Mouse (Mus musculus) midbrain, embryonic 14.5 days (tissue): ENCODE measurements at regions not wholly inside any gene's neighbourhood (a gene's known extent, or its start where the extent isn't known, plus 50 kb on each side); places are given as distances from the start of the nearest gene placed in this dataset.

Experiments
- ATAC-seq: fragments of 200-750 bp; cut with Nextera tagmentation; 2 replicates; pipeline ENCODE4 v1.8.0; 2017; ENCODE audit warnings: moderate number of reproducible peaks, moderate library complexity; ENCODE audit not compliant: low FRiP score, low TSS enrichment
- DNase-seq: peaks from one replicate; pipeline ENCODE4 v3.0.0-alpha.2; 2015
- H3K27ac ChIP-seq: fragments of 300-500 bp; sonication (generic); replicated peaks from 2 replicates; pipeline ENCODE4 v1.5.1; 2014; ENCODE audit warnings: mild to moderate bottlenecking, low read depth, low read length, moderate library complexity
- H3K27me3 ChIP-seq: fragments of 300-500 bp; sonication (generic); 2 replicates; pipeline ENCODE4 v1.6.1; 2014; ENCODE audit warnings: low read length, control low read depth, mixed read lengths; ENCODE audit not compliant: control insufficient read depth, insufficient read depth
- H3K36me3 ChIP-seq: fragments of 300-500 bp; sonication (generic); 2 replicates; pipeline ENCODE4 v1.6.1; 2014; ENCODE audit warnings: low read length, control low read depth; ENCODE audit not compliant: control insufficient read depth, insufficient read depth
- H3K4me1 ChIP-seq: fragments of 300-500 bp; sonication (generic); 2 replicates; pipeline ENCODE4 v1.6.1; 2014; ENCODE audit warnings: mild to moderate bottlenecking, antibody characterized with exemption, low read length, control low read depth; ENCODE audit not compliant: control insufficient read depth, insufficient read depth
- H3K4me2 ChIP-seq: fragments of 300-500 bp; sonication (generic); 2 replicates; pipeline ENCODE4 v1.6.1; 2014; ENCODE audit warnings: mild to moderate bottlenecking, low read length, moderate library complexity
- H3K4me3 ChIP-seq: fragments of 300-500 bp; sonication (generic); replicated peaks from 2 replicates; pipeline ENCODE4 v1.5.1; 2014; ENCODE audit warnings: low read depth, low read length
- H3K9ac ChIP-seq: fragments of 300-500 bp; sonication (generic); replicated peaks from 2 replicates; pipeline ENCODE4 v1.6.1; 2014; ENCODE audit warnings: mild to moderate bottlenecking, low read length, moderate library complexity
- H3K9me3 ChIP-seq: fragments of 300-500 bp; sonication (generic); 2 replicates; pipeline ENCODE4 v1.6.1; 2016; ENCODE audit warnings: low read length, control low read depth, mixed read lengths; ENCODE audit not compliant: control insufficient read depth
- WGBS: fragments of 180-500 bp; shearing (Covaris S2); extraction: QIAGEN DNeasy Blood & Tissue Kit; methylation state at CpG from one replicate; pipeline ENCODE4 v1.1.7; 2014; 5-methylcytosine and 5-hydroxymethylcytosine counted together

DNA sequence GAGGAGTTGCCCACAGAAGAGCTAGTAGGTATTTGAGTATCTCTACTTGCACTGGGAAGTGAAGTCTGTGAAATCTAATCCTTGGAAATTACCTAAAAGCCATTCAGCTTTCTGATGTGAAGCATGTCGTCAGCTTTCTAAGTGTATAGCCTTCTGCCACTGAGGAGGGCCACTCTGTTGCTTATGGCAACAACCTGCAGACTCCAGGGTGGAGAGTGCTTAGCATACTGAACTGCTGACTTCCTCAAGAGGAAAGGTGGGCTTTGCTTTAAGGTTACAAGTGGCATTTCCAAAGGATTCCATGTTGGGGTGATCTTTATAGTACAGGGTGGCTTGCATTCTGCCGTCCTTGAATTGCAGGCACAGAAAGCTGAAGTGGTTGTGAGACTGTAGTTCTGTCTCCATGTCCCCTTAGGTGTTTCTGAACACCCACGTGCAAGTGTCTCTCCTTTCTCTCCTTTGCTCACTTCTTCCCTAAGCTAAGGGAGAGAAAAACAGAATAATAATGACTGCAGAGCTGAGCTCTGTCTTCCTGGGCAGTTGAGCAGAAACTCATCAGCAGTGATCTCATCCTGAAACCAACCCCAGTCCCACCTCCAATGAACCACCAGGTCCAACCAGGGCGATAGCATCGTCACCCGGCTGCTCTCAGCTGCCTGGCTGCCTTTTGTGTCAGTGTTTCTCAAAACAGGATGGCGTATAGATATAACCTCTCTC lies 292.3 kb upstream of the Nrp1 start:
- 72% methylated on average over 7 of the region's 7 CpGs for WGBS
- DNase-seq (no peak), ATAC-seq (no peak)

GRCm38 (mm10) chr8:128069749-128070148 lies 288.7 kb upstream of the Nrp1 start:
- H3K9ac ChIP-seq, result no peak overlapping the region
- WGBS, result 83% methylated on average over 2 of the region's 2 CpGs
- no peaks in the 10 kb centered on the region for H3K27me3 ChIP-seq
- no peaks in the 10 kb centered on the region for H3K9me3 ChIP-seq
- H3K4me3 ChIP-seq, result no peak overlapping the region
- H3K4me2 ChIP-seq, result no peak overlapping the region
- DNase-seq (no peak), ATAC-seq (no peak)
- no peaks in the 10 kb centered on the region for H3K36me3 ChIP-seq
- no peaks in the 10 kb centered on the region for H3K4me1 ChIP-seq
- H3K27ac ChIP-seq, result no peak overlapping the region

More for the DNA sequence above, 292.3 kb upstream of the Nrp1 start:
- Histone ChIP-seq H3K27ac (no peak overlapping the region), H3K27me3 (no peaks in the 10 kb centered on the region), H3K36me3 (no peaks in the 10 kb centered on the region), H3K4me2 (no peak overlapping the region), H3K4me1 (no peaks in the 10 kb centered on the region), H3K4me3 (no peak overlapping the region), H3K9me3 (no peaks in the 10 kb centered on the region), H3K9ac (no peak overlapping the region)

DNA sequence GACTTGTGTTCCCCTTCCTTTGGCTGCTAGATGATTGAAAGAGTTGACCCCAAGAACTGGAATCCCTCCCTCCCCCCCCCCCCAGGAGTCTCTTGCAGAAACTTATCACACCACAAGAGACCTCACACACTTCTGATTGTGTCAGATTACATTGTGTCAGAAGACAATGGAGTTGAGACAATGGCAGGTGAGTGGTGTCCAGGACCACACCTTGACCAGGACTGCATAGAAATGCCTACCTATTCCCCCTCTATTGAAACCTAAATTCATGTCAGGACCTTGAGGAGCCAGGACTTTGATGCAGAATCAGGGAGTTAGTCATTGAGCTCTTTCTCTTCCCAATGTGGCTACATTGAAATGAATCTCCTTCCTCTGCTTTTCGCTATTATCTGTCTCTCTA lies 282.8 kb upstream of the Nrp1 start:
- no peak overlapping the region for H3K4me2 ChIP-seq
- 94% methylated on average over 1 of the region's 1 CpGs for WGBS
- H3K9ac ChIP-seq, result no peak overlapping the region
- no peaks in the 10 kb centered on the region for H3K27me3 ChIP-seq
- no peaks in the 10 kb centered on the region for H3K4me1 ChIP-seq
- no peak overlapping the region for H3K4me3 ChIP-seq
- H3K27ac ChIP-seq, result no peak overlapping the region
- DNase-seq (no peak), ATAC-seq (no peak)
- H3K9me3 ChIP-seq, result no peaks in the 10 kb centered on the region
- no peaks in the 10 kb centered on the region for H3K36me3 ChIP-seq

GRCm38 (mm10) chr8:128076226-128076625 lies 282.2 kb upstream of the Nrp1 start:
- no peak overlapping the region for H3K9ac ChIP-seq
- no peaks in the 10 kb centered on the region for H3K36me3 ChIP-seq
- no peaks in the 10 kb centered on the region for H3K4me1 ChIP-seq
- ATAC-seq, result no peak
- 92% methylated on average over 4 of the region's 4 CpGs for WGBS
- H3K4me2 ChIP-seq, result no peak overlapping the region
- no peaks in the 10 kb centered on the region for H3K27me3 ChIP-seq
- H3K27ac ChIP-seq, result no peak overlapping the region
- DNase-seq, result no peak
- no peaks in the 10 kb centered on the region for H3K9me3 ChIP-seq
- no peak overlapping the region for H3K4me3 ChIP-seq

GRCm38 (mm10) chr8:128078740-128079139 lies 279.7 kb upstream of the Nrp1 start:
- ATAC-seq, result no peak
- no peak overlapping the region for H3K9ac ChIP-seq
- 92% methylated on average over 1 of the region's 1 CpGs for WGBS

DNA sequence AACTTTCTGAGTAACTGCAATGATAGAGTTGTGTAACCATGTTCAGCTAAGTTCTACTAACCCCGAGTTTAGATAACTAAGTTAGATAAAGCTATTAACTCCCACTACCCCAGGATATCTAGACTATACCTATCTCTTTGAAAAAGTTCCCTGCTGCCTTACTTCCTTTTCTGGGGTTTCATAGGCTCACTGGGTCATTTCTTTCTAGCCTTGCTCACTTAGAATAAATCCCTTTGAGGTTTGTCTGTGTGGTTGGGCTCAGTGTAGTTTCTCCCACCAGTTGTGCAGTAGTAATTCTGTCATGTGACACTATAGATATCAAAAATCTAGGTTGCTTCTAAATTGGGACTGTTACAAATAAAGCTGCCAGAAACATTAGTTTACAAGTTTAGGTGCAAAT lies 272.6 kb upstream of the Nrp1 start:
- no peak overlapping the region for H3K4me2 ChIP-seq
- DNase-seq, result no peak
- peaks cover 2% of the 10 kb centered on the region; the same call in 1 of the 2 replicates for H3K27me3 ChIP-seq
- H3K27ac ChIP-seq, result no peak overlapping the region
- no peaks in the 10 kb centered on the region for H3K4me1 ChIP-seq
- H3K9me3 ChIP-seq, result no peaks in the 10 kb centered on the region
- no peak overlapping the region for H3K4me3 ChIP-seq
- no peaks in the 10 kb centered on the region for H3K36me3 ChIP-seq
- 91% methylated on average over 1 of the region's 1 CpGs for WGBS
- no peak overlapping the region for H3K9ac ChIP-seq
- ATAC-seq, result no peak

More at GRCm38 (mm10) chr8:128078740-128079139, 279.7 kb upstream of the Nrp1 start:
- H3K36me3 ChIP-seq, result no peaks in the 10 kb centered on the region
- H3K9me3 ChIP-seq, result no peaks in the 10 kb centered on the region
- H3K4me1 ChIP-seq, result no peaks in the 10 kb centered on the region
- DNase-seq, result no peak
- H3K27ac ChIP-seq, result no peak overlapping the region
- H3K4me2 ChIP-seq, result no peak overlapping the region
- H3K4me3 ChIP-seq, result no peak overlapping the region
- no peaks in the 10 kb centered on the region for H3K27me3 ChIP-seq

GRCm38 (mm10) chr8:128087500-128087899 lies 270.9 kb upstream of the Nrp1 start:
- ATAC-seq (no peak), DNase-seq (peak; percentile 19)
- H3K4me3 ChIP-seq, result no peak overlapping the region
- WGBS, result 52% methylated on average over 1 of the region's 1 CpGs
- H3K4me1 ChIP-seq, result no peaks in the 10 kb centered on the region
- H3K27ac ChIP-seq, result no peak overlapping the region
- H3K4me2 ChIP-seq, result no peak overlapping the region
- no peak overlapping the region for H3K9ac ChIP-seq
- peaks cover 2% of the 10 kb centered on the region; the same call in 1 of the 2 replicates for H3K27me3 ChIP-seq
- no peaks in the 10 kb centered on the region for H3K36me3 ChIP-seq
- no peaks in the 10 kb centered on the region for H3K9me3 ChIP-seq

GRCm38 (mm10) chr8:128092826-128093225 lies 265.6 kb upstream of the Nrp1 start:
- no peak overlapping the region for H3K27ac ChIP-seq
- H3K4me3 ChIP-seq, result no peak overlapping the region
- H3K4me1 ChIP-seq, result no peaks in the 10 kb centered on the region
- H3K9ac ChIP-seq, result no peak overlapping the region
- no peak overlapping the region for H3K4me2 ChIP-seq
- WGBS, result 90% methylated on average over 7 of the region's 7 CpGs
- H3K9me3 ChIP-seq, result no peaks in the 10 kb centered on the region
- DNase-seq (no peak), ATAC-seq (no peak)
- no peaks in the 10 kb centered on the region for H3K36me3 ChIP-seq
- H3K27me3 ChIP-seq, result no peaks in the 10 kb centered on the region

- Histone ChIP-seq H3K9ac (no peak overlapping the region), H3K27me3 (no peaks in the 10 kb centered on the region), H3K27ac (no peak overlapping the region), H3K4me3 (no peak overlapping the region), H3K4me1 (no peaks in the 10 kb centered on the region), H3K9me3 (no peaks in the 10 kb centered on the region), H3K4me2 (no peak overlapping the region), H3K36me3 (no peaks in the 10 kb centered on the region)
- WGBS, result 89% methylated on average over 1 of the region's 1 CpGs
- ATAC-seq, result no peak
- DNase-seq, result no peak
Measured at GRCm38 (mm10) chr8:128095451-128095850, 263.0 kb upstream of the Nrp1 start.
